Mouse (Mus musculus): Measurements from ENCODE around the gene Evpl. TPM values are rescaled to one million over a fixed set of nuclear protein-coding genes. Genes with fewer than 3 reads are reported as not detected.

Gene Evpl
- polyA plus RNA-seq, 1 experiment = not detected

GRCm38 (mm10) chr11:116201151-116201550, 36.7 kb downstream of the Evpl start:
- no peak for TF ChIP-seq POLR2A (IDR thresholded peaks at IDR 0.05; ENCODE audit: borderline replicate concordance, low read depth, low read length)
- TF ChIP-seq CTCF (IDR thresholded peaks at IDR 0.05; ENCODE audit: low read depth, low read length) = no peak
- H3K4me3 ChIP-seq (ENCODE audit: insufficient read depth, low read length) = no peak overlapping the region
- H3K27ac ChIP-seq (ENCODE audit: insufficient read depth, low read depth, low read length) = no peak overlapping the region
- peaks cover 8% of the 10 kb centered on the region for H3K4me1 ChIP-seq (ENCODE audit: control insufficient read depth, insufficient read depth, low read length)

DNA sequence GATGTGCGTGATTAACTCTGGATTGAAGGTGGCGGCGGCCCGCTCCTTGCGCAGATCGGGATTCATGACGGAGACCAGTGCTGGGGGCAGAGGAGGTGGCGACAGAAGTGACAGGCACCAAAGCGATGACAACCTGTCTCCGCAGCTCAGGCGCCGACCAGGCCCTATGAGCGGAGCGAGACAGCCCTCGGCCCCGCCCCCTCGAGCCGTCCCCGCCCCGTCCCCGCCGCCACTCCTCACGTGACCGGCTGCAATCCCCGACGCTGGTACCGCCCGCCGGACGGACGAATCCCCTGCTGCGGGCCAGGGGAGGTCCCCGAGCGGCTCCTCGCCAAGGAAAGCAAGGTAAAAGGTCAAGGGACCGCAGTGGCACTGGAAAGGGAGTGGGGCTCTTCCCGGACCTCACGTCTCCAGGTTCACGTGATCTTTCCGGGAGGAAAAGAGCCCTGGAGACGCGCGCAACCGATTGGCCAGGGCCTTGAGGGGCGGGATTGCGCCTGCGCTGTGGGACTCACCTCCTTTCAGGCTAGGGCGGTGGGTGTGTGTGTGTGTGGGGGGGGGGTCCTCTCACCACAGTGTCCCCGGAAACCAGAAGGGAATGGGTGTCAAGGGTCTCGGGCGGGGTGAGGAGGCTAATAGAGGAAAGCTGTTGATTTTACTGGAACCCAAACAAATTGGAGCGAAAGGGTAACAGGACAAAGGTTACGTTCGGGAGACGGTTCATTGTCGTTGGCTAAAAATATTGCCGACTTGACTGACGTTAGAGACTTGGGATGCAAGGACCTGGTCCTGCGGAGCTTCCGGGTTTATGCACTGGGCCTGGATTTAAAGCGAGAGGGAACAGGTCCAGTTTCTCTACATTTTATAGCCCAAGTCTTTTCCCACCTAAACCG, 39.0 kb downstream of the Evpl start, which contains the start of the genes Ten1 and Acox1:
Ten1 (plus strand) TSS at position 217 of the 893 bp plus-strand sequence.
Acox1 (minus strand) TSS at position 407 of the 893 bp plus-strand sequence.
- H3K4me3 ChIP-seq (ENCODE audit: insufficient read depth, low read length) = peak within 1 kb of the TSS; percentile 70
- TF ChIP-seq CTCF (IDR thresholded peaks at IDR 0.05; ENCODE audit: low read depth, low read length) (no peak), POLR2A (IDR thresholded peaks at IDR 0.05; ENCODE audit: borderline replicate concordance, low read depth, low read length) (peak; percentile 82; the same call in 1 of the 2 replicates)
- peaks cover 23% of the 10 kb centered on the region for H3K4me1 ChIP-seq (ENCODE audit: control insufficient read depth, insufficient read depth, low read length)
- H3K27ac ChIP-seq (ENCODE audit: insufficient read depth, low read depth, low read length) = peak within 1 kb of the TSS; percentile 99

GRCm38 (mm10) chr11:116198132-116198531, 39.7 kb downstream of the Evpl start:
- TF ChIP-seq CTCF (IDR thresholded peaks at IDR 0.05; ENCODE audit: low read depth, low read length) = no peak
- no peak for TF ChIP-seq POLR2A (IDR thresholded peaks at IDR 0.05; ENCODE audit: borderline replicate concordance, low read depth, low read length)
- Histone ChIP-seq H3K27ac (ENCODE audit: insufficient read depth, low read depth, low read length) (peak overlapping the region; percentile 69), H3K4me1 (ENCODE audit: control insufficient read depth, insufficient read depth, low read length) (peaks cover 23% of the 10 kb centered on the region), H3K4me3 (ENCODE audit: insufficient read depth, low read length) (peak overlapping the region; percentile 70)

- TF ChIP-seq POLR2A (IDR thresholded peaks at IDR 0.05; ENCODE audit: borderline replicate concordance, low read depth, low read length) (no peak), CTCF (IDR thresholded peaks at IDR 0.05; ENCODE audit: low read depth, low read length) (no peak)
- Histone ChIP-seq H3K27ac (ENCODE audit: insufficient read depth, low read depth, low read length) (no peak overlapping the region), H3K4me1 (ENCODE audit: control insufficient read depth, insufficient read depth, low read length) (peaks cover 23% of the 10 kb centered on the region), H3K4me3 (ENCODE audit: insufficient read depth, low read length) (peak overlapping the region; percentile 29)
These were observed 40.3 kb downstream of the Evpl start for GRCm38 (mm10) chr11:116197584-116197906.

DNA sequence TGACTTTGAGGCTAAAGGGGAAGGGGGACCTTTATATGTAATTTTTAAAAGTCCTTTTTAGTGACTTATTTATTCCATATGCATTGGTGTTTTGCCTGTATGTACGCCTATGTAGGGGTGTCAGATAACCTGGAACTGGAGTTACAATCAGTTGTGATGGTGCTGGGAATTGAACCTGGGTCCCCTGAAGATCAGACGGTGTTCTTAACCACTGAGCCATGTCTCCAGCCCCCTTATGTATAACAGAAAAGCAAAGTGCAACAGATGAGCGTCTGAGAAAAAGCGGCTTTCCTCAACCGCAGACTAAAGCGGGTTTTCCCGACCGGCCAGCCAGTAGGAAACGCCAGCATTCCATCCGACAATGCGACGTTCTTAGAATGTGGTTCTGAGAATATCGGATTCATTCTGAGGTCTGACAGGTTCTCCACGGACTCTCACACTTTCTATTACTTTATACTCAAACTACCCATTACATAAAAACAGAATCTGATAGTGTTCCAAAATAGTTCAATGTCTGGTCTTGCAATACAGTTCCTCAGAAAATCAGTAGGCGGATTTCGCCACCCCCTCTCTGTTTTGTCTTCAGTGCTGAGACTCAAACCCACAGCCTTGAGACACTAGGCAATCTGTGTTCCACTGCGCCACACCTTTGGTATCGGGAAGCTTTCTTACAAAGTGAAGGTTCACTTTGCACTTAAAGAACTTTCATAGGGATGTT, 40.9 kb downstream of the Evpl start:
- H3K27ac ChIP-seq (ENCODE audit: insufficient read depth, low read depth, low read length) = no peak overlapping the region
- H3K4me3 ChIP-seq (ENCODE audit: insufficient read depth, low read length) = no peak overlapping the region
- peaks cover 23% of the 10 kb centered on the region for H3K4me1 ChIP-seq (ENCODE audit: control insufficient read depth, insufficient read depth, low read length)
- no peak for TF ChIP-seq CTCF (IDR thresholded peaks at IDR 0.05; ENCODE audit: low read depth, low read length)
- no peak for TF ChIP-seq POLR2A (IDR thresholded peaks at IDR 0.05; ENCODE audit: borderline replicate concordance, low read depth, low read length)

GRCm38 (mm10) chr11:116196336-116196735, 41.5 kb downstream of the Evpl start:
- H3K27ac ChIP-seq (ENCODE audit: insufficient read depth, low read depth, low read length) = no peak overlapping the region
- no peak overlapping the region for H3K4me3 ChIP-seq (ENCODE audit: insufficient read depth, low read length)
- H3K4me1 ChIP-seq (ENCODE audit: control insufficient read depth, insufficient read depth, low read length) = peaks cover 23% of the 10 kb centered on the region
- TF ChIP-seq CTCF (IDR thresholded peaks at IDR 0.05; ENCODE audit: low read depth, low read length) (no peak), POLR2A (IDR thresholded peaks at IDR 0.05; ENCODE audit: borderline replicate concordance, low read depth, low read length) (no peak)

GRCm38 (mm10) chr11:116195252-116195651, 42.6 kb downstream of the Evpl start:
- H3K4me3 ChIP-seq (ENCODE audit: insufficient read depth, low read length) = peak overlapping the region; percentile 13; the same call in 1 of the 2 replicates
- peaks cover 23% of the 10 kb centered on the region for H3K4me1 ChIP-seq (ENCODE audit: control insufficient read depth, insufficient read depth, low read length)
- TF ChIP-seq POLR2A (IDR thresholded peaks at IDR 0.05; ENCODE audit: borderline replicate concordance, low read depth, low read length) = no peak
- no peak for TF ChIP-seq CTCF (IDR thresholded peaks at IDR 0.05; ENCODE audit: low read depth, low read length)
- peak overlapping the region; percentile 39 for H3K27ac ChIP-seq (ENCODE audit: insufficient read depth, low read depth, low read length)

- Histone ChIP-seq H3K27ac (ENCODE audit: insufficient read depth, low read depth, low read length) (no peak overlapping the region; the same call in 1 of the 2 replicates), H3K4me3 (ENCODE audit: insufficient read depth, low read length) (no peak overlapping the region), H3K4me1 (ENCODE audit: control insufficient read depth, insufficient read depth, low read length) (peaks cover 23% of the 10 kb centered on the region)
- no peak for TF ChIP-seq POLR2A (IDR thresholded peaks at IDR 0.05; ENCODE audit: borderline replicate concordance, low read depth, low read length)
- no peak for TF ChIP-seq CTCF (IDR thresholded peaks at IDR 0.05; ENCODE audit: low read depth, low read length)
These were observed 43.3 kb downstream of the Evpl start for GRCm38 (mm10) chr11:116194619-116195018.

- Histone ChIP-seq H3K27ac (ENCODE audit: insufficient read depth, low read depth, low read length) (no peak overlapping the region), H3K4me3 (ENCODE audit: insufficient read depth, low read length) (no peak overlapping the region)
- no peak for TF ChIP-seq POLR2A (IDR thresholded peaks at IDR 0.05; ENCODE audit: borderline replicate concordance, low read depth, low read length)
- TF ChIP-seq CTCF (IDR thresholded peaks at IDR 0.05; ENCODE audit: low read depth, low read length) = no peak
These were observed 50.5 kb downstream of the Evpl start for GRCm38 (mm10) chr11:116187226-116187930.

More at GRCm38 (mm10) chr11:116187226-116187930, 50.5 kb downstream of the Evpl start:
- no peaks in the 10 kb centered on the region for H3K4me1 ChIP-seq (ENCODE audit: control insufficient read depth, insufficient read depth, low read length)

Measured in bone marrow macrophage, adult 2 months (primary cell).